Mouse (Mus musculus) thymus, postnatal 4 days (tissue): Measurements from ENCODE around the gene Rlf.

ENCODE experiments used
- DNase-seq: peaks from one replicate; pipeline ENCODE4 v3.0.0; 2021

Rlf gene

DNA sequence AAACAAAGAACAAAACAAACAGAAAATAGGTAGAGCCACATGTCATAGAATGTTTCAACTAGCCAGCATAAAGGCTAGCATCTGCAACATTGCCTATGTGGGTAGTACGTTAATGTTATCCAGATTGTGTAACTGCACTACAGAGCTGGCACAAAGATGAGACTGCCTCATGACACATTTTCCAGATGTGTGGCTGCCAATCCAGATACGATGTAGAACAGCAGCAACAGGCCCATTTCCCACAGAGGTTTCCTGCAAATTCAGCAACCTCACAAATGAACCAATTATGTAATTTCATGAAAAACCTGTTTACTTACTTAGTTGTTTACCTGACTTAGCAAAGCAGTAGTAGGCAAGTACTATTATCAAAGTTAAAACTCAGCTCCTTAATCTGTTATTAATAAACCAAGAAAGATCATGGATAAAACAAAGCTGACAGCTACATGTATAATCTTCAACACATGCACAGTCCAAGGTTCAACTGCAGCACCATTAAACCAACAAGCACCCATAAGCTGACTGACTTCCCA is 51.3 kb downstream of the Rlf start:
- no peak for DNase-seq

DNA sequence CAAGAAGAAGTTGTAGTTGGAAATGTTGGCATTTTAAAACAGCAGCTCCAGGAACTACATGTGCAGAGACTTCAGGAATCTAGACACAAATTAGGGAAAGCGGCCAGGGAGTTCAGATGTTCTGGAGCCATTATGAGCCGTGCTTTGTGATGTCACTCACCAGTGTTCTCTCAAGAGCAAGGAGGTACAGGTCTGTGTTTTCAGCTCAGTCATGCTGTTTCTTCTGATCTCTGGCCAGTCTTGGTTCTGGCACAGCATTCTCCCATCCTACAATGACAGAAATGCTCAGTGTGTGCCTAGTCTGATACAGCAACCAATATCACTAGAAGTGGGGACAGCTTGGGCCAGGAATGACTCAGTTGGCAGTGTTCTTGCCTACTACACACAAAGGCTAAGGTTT is 105.8 kb downstream of the Rlf start, which contains the start of gene Tmco2:
Gene Tmco2 (minus strand): TSS at position 101 of the 400 bp plus-strand sequence.
- DNase-seq = no peak

DNA sequence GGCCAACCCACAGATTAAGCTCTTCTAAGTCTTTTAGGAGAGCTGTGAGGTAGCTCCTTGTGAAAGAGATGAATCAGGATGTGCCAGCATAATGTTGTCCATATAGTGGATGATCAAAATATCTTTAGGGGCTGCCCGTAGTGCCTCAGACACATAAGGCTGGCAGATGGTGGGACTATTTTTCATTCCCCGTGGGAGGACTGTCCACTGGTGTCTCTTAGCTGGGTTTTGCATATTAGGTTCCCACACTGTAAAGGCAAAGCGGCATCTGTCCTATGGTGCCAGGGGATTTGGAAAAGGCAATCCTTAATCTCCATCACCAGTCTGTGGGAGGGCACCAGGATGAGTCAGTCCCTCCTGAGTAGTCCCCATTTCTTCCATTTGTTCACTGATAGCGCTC is 111.6 kb downstream of the Rlf start:
- DNase-seq = no peak

DNA sequence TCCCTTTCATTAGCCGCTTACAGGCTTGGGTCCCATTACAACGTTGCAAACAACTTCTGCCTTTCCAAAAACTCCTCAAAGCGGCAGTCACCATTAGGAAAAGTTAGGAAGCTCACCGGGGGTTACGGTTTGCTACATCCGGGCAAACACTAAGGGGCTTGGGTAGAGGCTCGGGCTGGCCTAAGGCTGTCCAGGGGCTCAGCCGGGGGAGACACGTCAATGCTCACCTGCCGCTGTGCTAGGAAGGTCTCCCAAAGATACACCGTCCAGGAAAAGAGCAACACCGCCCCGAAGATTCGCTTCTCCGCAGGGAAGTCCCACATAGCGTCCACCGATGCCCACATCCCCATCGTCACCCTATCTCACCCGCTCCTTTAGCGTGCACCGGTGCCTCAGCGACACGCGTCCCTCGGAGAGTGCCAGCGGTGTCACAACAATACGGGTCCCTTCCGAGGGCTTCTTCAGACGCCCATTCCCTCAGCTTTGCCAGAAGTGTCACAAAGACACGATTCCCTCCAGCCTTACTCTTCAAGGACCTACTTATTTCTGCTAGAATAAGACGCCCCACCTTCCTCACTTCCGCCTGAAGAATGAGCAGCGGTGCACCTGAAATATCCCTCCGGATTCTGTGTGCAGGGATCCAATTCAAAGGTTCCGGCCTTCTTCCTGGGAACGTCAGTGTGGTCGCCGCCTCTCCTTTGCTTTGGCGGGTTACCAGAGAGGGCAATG is 117.1 kb downstream of the Rlf start, which contains the start of gene Zmpste24:
Gene Zmpste24 (minus strand): TSS at position 592 of the 729 bp plus-strand sequence.
- DNase-seq = peak; percentile 88
